Mouse (Mus musculus): ENCODE results near the gene Rara. TPM values are rescaled to one million over a fixed set of nuclear protein-coding genes. Genes with fewer than 3 reads are reported as not detected.
"Not testable (repeated sequence)": the region's sequence is repeated elsewhere in the genome, so short reads cannot be mapped to it uniquely, and the experiment has no call there.

The Rara gene
- polyA plus RNA-seq, 1 experiment: 28.2 TPM

DNA sequence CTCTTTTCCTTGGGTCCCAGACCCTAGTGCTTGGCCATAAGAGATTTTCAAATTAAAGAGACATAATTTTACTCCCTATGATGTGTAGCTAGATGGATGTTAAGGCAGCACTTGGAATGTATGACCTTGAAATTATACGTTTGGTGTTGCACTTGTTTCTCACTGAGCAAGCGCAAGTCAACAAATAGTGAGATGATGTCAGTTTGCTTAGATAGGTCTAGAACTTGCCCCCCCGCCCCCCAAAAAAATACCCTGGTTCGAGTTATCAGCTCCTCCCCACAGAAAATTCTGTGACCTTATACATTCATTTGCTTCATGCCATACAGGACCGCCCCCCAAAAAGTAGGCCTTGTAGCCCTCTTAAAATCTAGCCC is 20.6 kb upstream of the Rara start:
- Histone ChIP-seq H3K4me3 (ENCODE audit: insufficient read depth, low read length) (no peak overlapping the region), H3K27ac (ENCODE audit: insufficient read depth, low read length) (no peak overlapping the region), H3K4me1 (ENCODE audit: control insufficient read depth, insufficient read depth, low read length) (0 out of 2 replicates have a peak, but pooled peaks cover 4% of the 10 kb centered on the region)
- TF ChIP-seq POLR2A (IDR thresholded peaks at IDR 0.05; ENCODE audit: low read depth, low read length) (no peak), CTCF (IDR thresholded peaks at IDR 0.05; ENCODE audit: borderline replicate concordance, insufficient read depth, low read length) (no peak)

DNA sequence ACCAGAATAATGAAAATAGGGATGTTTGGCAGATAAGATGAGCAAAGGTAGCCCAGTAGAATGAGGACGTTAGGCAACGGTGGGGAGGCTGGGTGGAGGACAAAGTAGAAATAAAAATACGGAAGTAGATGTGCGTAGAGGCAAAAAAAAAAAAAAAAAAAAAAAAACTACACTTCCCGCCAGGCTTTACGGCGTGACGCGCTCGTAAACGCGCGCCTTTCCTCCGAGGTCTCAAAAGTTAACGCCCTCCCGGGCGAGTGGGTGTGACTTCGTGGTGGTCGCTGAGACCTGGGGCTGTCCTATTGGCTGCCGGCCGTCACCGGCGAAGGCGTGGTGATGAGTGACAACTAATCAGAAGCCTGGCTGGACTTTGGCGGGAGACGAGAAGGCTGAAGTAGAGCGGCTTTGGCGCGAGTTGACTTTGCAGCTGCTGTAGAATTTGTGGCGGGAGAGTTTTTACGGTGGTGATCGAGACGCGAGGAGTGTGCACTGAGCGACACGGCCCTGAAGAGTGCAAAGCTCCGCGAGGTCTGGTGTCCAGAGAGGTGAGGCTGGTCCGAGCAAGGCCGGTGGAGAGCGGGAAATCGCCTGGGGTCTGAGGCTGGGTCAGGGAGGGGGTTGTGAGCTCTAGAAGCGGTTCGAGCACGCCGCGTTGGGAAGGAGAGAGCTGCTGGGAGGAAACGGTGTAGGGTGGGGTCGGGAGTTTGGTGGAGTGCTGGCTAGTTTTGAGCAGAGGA is 20.0 kb upstream of the Rara start, which contains the start of gene Cdc6:
TSS of gene Cdc6 (plus strand) at position 365 of the 737 bp plus-strand sequence.
- Histone ChIP-seq H3K4me3 (ENCODE audit: insufficient read depth, low read length) (peak within 1 kb of the TSS; percentile 79), H3K4me1 (ENCODE audit: control insufficient read depth, insufficient read depth, low read length) (0 out of 2 replicates have a peak, but pooled peaks cover 4% of the 10 kb centered on the region), H3K27ac (ENCODE audit: insufficient read depth, low read length) (no peak within 1 kb of the TSS)
- TF ChIP-seq CTCF (IDR thresholded peaks at IDR 0.05; ENCODE audit: borderline replicate concordance, insufficient read depth, low read length) (no peak), POLR2A (IDR thresholded peaks at IDR 0.05; ENCODE audit: low read depth, low read length) (no peak)

DNA sequence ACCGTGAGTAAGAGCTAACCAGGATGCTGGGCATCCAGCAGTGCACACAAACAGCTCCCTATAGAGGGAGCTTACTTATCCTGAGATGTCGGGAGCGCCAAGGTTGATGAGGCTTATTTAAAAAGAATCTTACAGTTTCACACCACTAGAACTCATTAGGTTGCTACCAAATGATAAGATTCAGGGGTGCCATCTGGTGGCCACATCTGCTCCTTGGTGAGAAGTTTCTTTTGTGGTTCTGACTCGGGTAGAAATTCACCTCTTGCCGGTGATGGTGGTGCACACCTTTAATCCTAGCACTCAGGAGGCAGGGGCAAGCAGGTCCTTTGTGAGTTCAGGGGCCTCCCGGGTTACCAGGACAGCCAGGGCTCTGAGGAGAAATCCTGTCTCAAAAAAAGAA is 18.0 kb upstream of the Rara start:
- Histone ChIP-seq H3K4me1 (ENCODE audit: control insufficient read depth, insufficient read depth, low read length) (0 out of 2 replicates have a peak, but pooled peaks cover 4% of the 10 kb centered on the region), H3K27ac (ENCODE audit: insufficient read depth, low read length) (no peak overlapping the region), H3K4me3 (ENCODE audit: insufficient read depth, low read length) (peak overlapping the region; percentile 1; the same call in 1 of the 2 replicates)
- no peak for TF ChIP-seq POLR2A (IDR thresholded peaks at IDR 0.05; ENCODE audit: low read depth, low read length)
- TF ChIP-seq CTCF (IDR thresholded peaks at IDR 0.05; ENCODE audit: borderline replicate concordance, insufficient read depth, low read length): no peak

DNA sequence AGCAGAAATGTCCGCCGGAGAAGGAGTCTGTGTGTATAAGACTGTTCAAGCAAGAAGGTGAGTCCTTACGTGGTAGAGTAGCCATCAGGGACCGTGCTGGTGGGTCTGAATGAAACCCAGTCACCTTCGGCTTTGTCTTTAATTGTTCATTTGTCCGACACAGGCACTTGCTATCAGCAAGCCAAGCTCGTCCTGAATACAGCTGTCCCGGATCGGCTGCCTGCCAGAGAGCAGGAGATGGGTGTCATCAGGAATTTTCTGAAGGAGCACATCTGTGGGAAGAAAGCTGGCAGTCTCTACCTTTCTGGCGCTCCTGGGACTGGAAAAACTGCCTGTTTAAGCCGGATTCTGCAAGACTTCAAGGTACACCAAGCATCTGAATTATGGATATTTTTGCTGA is 17.2 kb upstream of the Rara start:
- TF ChIP-seq CTCF (IDR thresholded peaks at IDR 0.05; ENCODE audit: borderline replicate concordance, insufficient read depth, low read length) (no peak), POLR2A (IDR thresholded peaks at IDR 0.05; ENCODE audit: low read depth, low read length) (no peak)
- H3K4me1 ChIP-seq (ENCODE audit: control insufficient read depth, insufficient read depth, low read length): 0 out of 2 replicates have a peak, but pooled peaks cover 4% of the 10 kb centered on the region
- H3K4me3 ChIP-seq (ENCODE audit: insufficient read depth, low read length): no peak overlapping the region
- H3K27ac ChIP-seq (ENCODE audit: insufficient read depth, low read length): no peak overlapping the region

DNA sequence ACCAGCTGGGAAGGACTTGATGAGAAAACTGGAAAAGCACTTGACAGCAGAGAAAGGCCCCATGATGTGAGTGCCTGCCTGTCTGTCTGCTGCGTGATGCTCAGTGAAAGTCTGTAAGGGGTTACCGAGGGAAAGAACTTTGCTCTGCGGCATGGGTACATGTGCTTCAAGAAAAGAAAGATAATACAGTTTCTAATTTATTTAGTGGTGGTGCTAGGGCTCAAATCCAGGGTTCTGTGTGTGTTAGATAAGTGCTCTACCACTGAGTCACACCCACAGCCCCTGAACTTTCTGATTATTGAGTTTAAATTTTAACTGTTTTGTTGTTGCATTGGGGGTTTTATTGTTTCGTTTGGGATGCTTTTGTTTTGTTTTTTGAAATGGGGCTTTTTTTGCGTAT is 16.1 kb upstream of the Rara start:
- no peak overlapping the region for H3K4me3 ChIP-seq (ENCODE audit: insufficient read depth, low read length)
- H3K4me1 ChIP-seq (ENCODE audit: control insufficient read depth, insufficient read depth, low read length): 0 out of 2 replicates have a peak, but pooled peaks cover 4% of the 10 kb centered on the region
- no peak for TF ChIP-seq CTCF (IDR thresholded peaks at IDR 0.05; ENCODE audit: borderline replicate concordance, insufficient read depth, low read length)
- TF ChIP-seq POLR2A (IDR thresholded peaks at IDR 0.05; ENCODE audit: low read depth, low read length): no peak
- H3K27ac ChIP-seq (ENCODE audit: insufficient read depth, low read length): no peak overlapping the region

DNA sequence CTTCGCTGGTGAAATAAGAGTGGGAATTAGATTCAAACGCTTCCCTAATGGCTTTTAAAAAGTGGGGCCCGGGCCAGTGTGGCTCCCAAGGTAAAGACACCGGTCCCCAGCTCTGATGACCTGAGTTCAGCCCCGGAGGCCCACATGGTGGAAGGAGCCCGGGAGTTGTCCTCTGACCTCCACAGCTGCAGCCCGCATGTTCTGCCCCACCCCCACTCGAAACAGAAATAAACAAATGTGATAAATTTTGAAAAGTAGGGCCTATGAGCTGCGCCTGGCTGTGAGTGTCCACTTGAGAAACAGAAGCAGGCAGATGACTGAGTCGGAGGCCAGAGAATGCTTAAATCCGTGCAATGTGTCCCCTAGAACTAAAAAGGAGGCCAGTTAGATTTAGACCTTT is 13.4 kb upstream of the Rara start:
- Histone ChIP-seq H3K27ac (ENCODE audit: insufficient read depth, low read length) (no peak overlapping the region), H3K4me1 (ENCODE audit: control insufficient read depth, insufficient read depth, low read length) (peaks cover 10% of the 10 kb centered on the region; the same call in 1 of the 2 replicates), H3K4me3 (ENCODE audit: insufficient read depth, low read length) (no peak overlapping the region)
- TF ChIP-seq POLR2A (IDR thresholded peaks at IDR 0.05; ENCODE audit: low read depth, low read length): no peak

DNA sequence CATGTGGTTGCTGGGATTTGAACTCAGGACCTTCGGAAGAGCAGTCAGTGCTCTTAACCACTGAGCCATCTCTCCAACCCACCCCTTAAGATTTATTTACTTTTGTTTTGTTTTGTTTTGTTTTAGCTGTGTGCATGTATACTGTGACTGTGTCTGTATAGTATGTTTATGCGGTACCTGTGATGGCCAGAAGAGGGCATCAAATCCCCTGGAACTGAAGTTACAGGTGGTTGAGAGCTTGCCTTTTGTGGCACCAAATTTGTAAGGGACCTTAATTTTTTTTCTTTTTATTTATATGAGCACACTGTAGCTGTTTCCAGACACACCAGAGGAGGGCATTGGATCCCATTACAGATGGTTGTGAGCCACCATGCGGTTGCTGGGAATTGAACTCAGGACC is 11.2 kb upstream of the Rara start:
- H3K27ac ChIP-seq (ENCODE audit: insufficient read depth, low read length); H3K4me3 ChIP-seq (ENCODE audit: insufficient read depth, low read length); H3K4me1 ChIP-seq (ENCODE audit: control insufficient read depth, insufficient read depth, low read length): not testable (repeated sequence)

DNA sequence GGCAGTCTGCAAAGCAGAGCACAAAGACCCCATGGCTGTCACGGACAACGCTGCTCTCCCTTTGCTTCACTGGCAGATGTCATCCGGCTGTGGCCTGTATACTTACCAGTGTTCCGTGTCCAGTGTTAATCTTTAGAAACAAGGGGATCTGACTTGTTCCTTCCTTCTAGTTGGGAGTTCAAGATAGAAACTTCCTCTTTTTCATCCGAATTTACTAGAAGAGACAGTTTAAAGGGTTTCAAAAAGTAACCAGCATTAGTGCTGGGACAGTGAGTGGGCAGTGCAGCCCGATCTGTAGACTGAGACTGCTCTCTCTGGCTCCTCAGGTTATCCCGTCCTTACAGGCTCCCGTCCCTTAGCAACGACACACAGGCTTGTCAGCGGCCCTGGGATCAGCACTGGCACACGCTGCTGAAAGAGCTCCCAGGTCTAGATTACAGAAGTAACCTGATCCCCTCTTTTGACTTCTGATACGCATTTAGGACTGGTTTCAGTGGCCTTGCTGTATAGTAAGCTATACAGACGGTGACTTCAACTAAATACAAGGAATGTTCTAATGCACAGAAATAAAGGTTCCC is 10.1 kb upstream of the Rara start:
- H3K4me1 ChIP-seq (ENCODE audit: control insufficient read depth, insufficient read depth, low read length): peaks cover 11% of the 10 kb centered on the region
- H3K4me3 ChIP-seq (ENCODE audit: insufficient read depth, low read length): no peak overlapping the region
- H3K27ac ChIP-seq (ENCODE audit: insufficient read depth, low read length): no peak overlapping the region
- TF ChIP-seq CTCF (IDR thresholded peaks at IDR 0.05; ENCODE audit: borderline replicate concordance, insufficient read depth, low read length): no peak
- TF ChIP-seq POLR2A (IDR thresholded peaks at IDR 0.05; ENCODE audit: low read depth, low read length): no peak

DNA sequence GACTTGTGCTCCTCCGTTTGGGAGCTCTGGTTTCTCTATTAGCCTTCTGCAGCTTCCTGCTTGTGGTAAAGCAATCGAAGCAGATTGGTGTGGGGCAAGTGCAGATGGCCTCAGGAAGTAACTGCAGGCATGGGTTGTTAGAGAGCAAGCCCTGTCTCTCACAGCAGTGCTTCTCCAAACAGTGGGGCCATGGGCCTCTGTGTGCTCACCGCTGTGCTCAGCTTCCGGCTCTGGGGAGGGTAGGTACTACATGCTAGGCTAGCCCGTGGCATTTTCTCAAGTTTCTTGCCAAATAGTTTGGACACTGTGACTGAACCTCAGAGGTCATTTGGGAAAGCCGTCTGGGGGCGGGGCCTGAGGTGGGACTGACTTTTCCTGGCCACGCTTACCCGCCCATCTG is 9.4 kb upstream of the Rara start:
- peaks cover 13% of the 10 kb centered on the region for H3K4me1 ChIP-seq (ENCODE audit: control insufficient read depth, insufficient read depth, low read length)
- no peak overlapping the region for H3K4me3 ChIP-seq (ENCODE audit: insufficient read depth, low read length)
- TF ChIP-seq POLR2A (IDR thresholded peaks at IDR 0.05; ENCODE audit: low read depth, low read length) (no peak), CTCF (IDR thresholded peaks at IDR 0.05; ENCODE audit: borderline replicate concordance, insufficient read depth, low read length) (no peak)
- no peak overlapping the region for H3K27ac ChIP-seq (ENCODE audit: insufficient read depth, low read length)

DNA sequence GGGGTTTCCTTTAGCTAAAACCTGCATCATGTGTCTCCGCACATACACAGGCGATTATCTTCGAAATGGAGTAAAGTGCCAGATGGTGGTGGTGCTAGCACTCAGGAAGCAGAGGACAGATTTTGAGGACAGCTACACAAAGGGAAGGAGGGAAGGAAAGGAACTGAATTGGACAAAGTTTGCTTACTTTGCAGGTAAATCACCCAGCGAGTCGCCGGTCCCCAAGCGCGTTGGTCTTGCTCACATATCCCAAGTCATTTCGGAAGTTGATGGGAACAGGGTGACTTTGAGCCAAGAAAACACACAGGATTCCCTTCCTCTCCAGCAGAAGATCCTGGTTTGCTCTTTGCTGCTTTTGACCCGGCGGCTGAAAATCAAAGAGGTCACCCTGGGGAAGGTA is 8.6 kb upstream of the Rara start:
- H3K4me3 ChIP-seq (ENCODE audit: insufficient read depth, low read length): no peak overlapping the region
- H3K27ac ChIP-seq (ENCODE audit: insufficient read depth, low read length): no peak overlapping the region
- TF ChIP-seq CTCF (IDR thresholded peaks at IDR 0.05; ENCODE audit: borderline replicate concordance, insufficient read depth, low read length): no peak
- TF ChIP-seq POLR2A (IDR thresholded peaks at IDR 0.05; ENCODE audit: low read depth, low read length): no peak
- peaks cover 16% of the 10 kb centered on the region for H3K4me1 ChIP-seq (ENCODE audit: control insufficient read depth, insufficient read depth, low read length)
